Mouse (Mus musculus): ENCODE measurements around the gene Vangl2. TPM values are rescaled to one million over a fixed set of nuclear protein-coding genes. Genes with fewer than 3 reads are reported as not detected.

The Vangl2 gene
- polyA plus RNA-seq, 1 experiment from 2014 or later: 0.89 TPM

GRCm38 (mm10) chr1:172027010-172027808, 1.0 kb downstream of the Vangl2 start:
- no peaks in the 10 kb centered on the region for H3K9me3 ChIP-seq (replicated peaks)
- peak overlapping the region; percentile 66 for H3K4me3 ChIP-seq (replicated peaks)
- no peak overlapping the region for H3K27ac ChIP-seq
- peak overlapping the region; percentile 78 for H3K4me2 ChIP-seq
- DNase-seq: peak; percentile 47
- ATAC-seq (ENCODE audit: low read depth): peak; percentile 71
- peaks cover 18% of the 10 kb centered on the region for H3K27me3 ChIP-seq
- H3K9ac ChIP-seq: peak overlapping the region; percentile 66
- peaks cover 13% of the 10 kb centered on the region for H3K4me1 ChIP-seq (replicated peaks)
- WGBS (ENCODE audit: insufficient replicate concordance): 2% methylated on average over 54 of the region's 54 CpGs
- no peaks in the 10 kb centered on the region for H3K36me3 ChIP-seq

- H3K4me1 ChIP-seq (replicated peaks): peaks cover 13% of the 10 kb centered on the region
- ATAC-seq (ENCODE audit: low read depth) (peak; percentile 35), DNase-seq (no peak)
- peaks cover 18% of the 10 kb centered on the region for H3K27me3 ChIP-seq
- peak overlapping the region; percentile 78 for H3K4me2 ChIP-seq
- no peaks in the 10 kb centered on the region for H3K36me3 ChIP-seq
- WGBS (ENCODE audit: insufficient replicate concordance): 14% methylated on average over 23 of the region's 23 CpGs
- no peaks in the 10 kb centered on the region for H3K9me3 ChIP-seq (replicated peaks)
- H3K27ac ChIP-seq: no peak overlapping the region
- peak overlapping the region; percentile 66 for H3K9ac ChIP-seq
- peak overlapping the region; percentile 66 for H3K4me3 ChIP-seq (replicated peaks)
Observed at GRCm38 (mm10) chr1:172026201-172026901, 1.9 kb downstream of the Vangl2 start.

GRCm38 (mm10) chr1:172025201-172025904, 2.9 kb downstream of the Vangl2 start:
- Histone ChIP-seq H3K4me2 (no peak overlapping the region), H3K4me1 (replicated peaks) (peaks cover 13% of the 10 kb centered on the region), H3K27me3 (peaks cover 18% of the 10 kb centered on the region), H3K9me3 (replicated peaks) (no peaks in the 10 kb centered on the region), H3K27ac (no peak overlapping the region), H3K36me3 (no peaks in the 10 kb centered on the region), H3K4me3 (replicated peaks) (no peak overlapping the region), H3K9ac (no peak overlapping the region)
- 69% methylated on average over 8 of the region's 8 CpGs for WGBS (ENCODE audit: insufficient replicate concordance)
- ATAC-seq (ENCODE audit: low read depth) (no peak), DNase-seq (no peak)

- no peak for ATAC-seq (ENCODE audit: low read depth)
- no peaks in the 10 kb centered on the region for H3K9me3 ChIP-seq (replicated peaks)
- peaks cover 13% of the 10 kb centered on the region for H3K4me1 ChIP-seq (replicated peaks)
Observed at GRCm38 (mm10) chr1:172024140-172024895, 3.9 kb downstream of the Vangl2 start.

GRCm38 (mm10) chr1:172019863-172020521, 8.3 kb downstream of the Vangl2 start:
- H3K4me2 ChIP-seq: no peak overlapping the region
- H3K9me3 ChIP-seq (replicated peaks): no peaks in the 10 kb centered on the region
- H3K27me3 ChIP-seq: no peaks in the 10 kb centered on the region
- H3K9ac ChIP-seq: no peak overlapping the region
- no peak overlapping the region for H3K27ac ChIP-seq
- ATAC-seq (ENCODE audit: low read depth) (no peak), DNase-seq (no peak)
- H3K4me1 ChIP-seq (replicated peaks): peaks cover 6% of the 10 kb centered on the region; the same call in 1 of the 2 replicates
- H3K4me3 ChIP-seq (replicated peaks): no peak overlapping the region
- 69% methylated on average over 10 of the region's 10 CpGs for WGBS (ENCODE audit: insufficient replicate concordance)
- no peaks in the 10 kb centered on the region for H3K36me3 ChIP-seq

More at GRCm38 (mm10) chr1:172024140-172024895, 3.9 kb downstream of the Vangl2 start:
- Histone ChIP-seq H3K4me3 (replicated peaks) (no peak overlapping the region), H3K27ac (no peak overlapping the region), H3K27me3 (peaks cover 18% of the 10 kb centered on the region), H3K9ac (no peak overlapping the region), H3K36me3 (no peaks in the 10 kb centered on the region), H3K4me2 (no peak overlapping the region)
- 57% methylated on average over 9 of the region's 9 CpGs for WGBS (ENCODE audit: insufficient replicate concordance)
- no peak for DNase-seq

GRCm38 (mm10) chr1:172019339-172019738, 8.9 kb downstream of the Vangl2 start:
- no peak for ATAC-seq (ENCODE audit: low read depth)
- Histone ChIP-seq H3K27me3 (no peaks in the 10 kb centered on the region), H3K27ac (no peak overlapping the region)

GRCm38 (mm10) chr1:172018336-172019311, 9.6 kb downstream of the Vangl2 start:
- 68% methylated on average over 9 of the region's 9 CpGs for WGBS (ENCODE audit: insufficient replicate concordance)
- ATAC-seq (ENCODE audit: low read depth) (no peak), DNase-seq (no peak)
- no peak overlapping the region for H3K4me2 ChIP-seq
- no peak overlapping the region for H3K4me3 ChIP-seq (replicated peaks)
- H3K4me1 ChIP-seq (replicated peaks): peaks cover 6% of the 10 kb centered on the region; the same call in 1 of the 2 replicates
- no peak overlapping the region for H3K27ac ChIP-seq
- no peaks in the 10 kb centered on the region for H3K9me3 ChIP-seq (replicated peaks)
- H3K27me3 ChIP-seq: no peaks in the 10 kb centered on the region
- no peak overlapping the region for H3K9ac ChIP-seq
- H3K36me3 ChIP-seq: no peaks in the 10 kb centered on the region

More at GRCm38 (mm10) chr1:172019339-172019738, 8.9 kb downstream of the Vangl2 start:
- DNase-seq: no peak
- H3K9me3 ChIP-seq (replicated peaks): no peaks in the 10 kb centered on the region
- H3K36me3 ChIP-seq: no peaks in the 10 kb centered on the region
- WGBS (ENCODE audit: insufficient replicate concordance): 85% methylated on average over 4 of the region's 4 CpGs
- H3K4me3 ChIP-seq (replicated peaks): no peak overlapping the region
- H3K4me1 ChIP-seq (replicated peaks): peaks cover 6% of the 10 kb centered on the region; the same call in 1 of the 2 replicates
- H3K4me2 ChIP-seq: no peak overlapping the region
- no peak overlapping the region for H3K9ac ChIP-seq

GRCm38 (mm10) chr1:172017517-172018070, 10.7 kb downstream of the Vangl2 start:
- no peaks in the 10 kb centered on the region for H3K9me3 ChIP-seq (replicated peaks)
- no peak overlapping the region for H3K4me2 ChIP-seq
- H3K36me3 ChIP-seq: no peaks in the 10 kb centered on the region
- H3K4me1 ChIP-seq (replicated peaks): peaks cover 6% of the 10 kb centered on the region; the same call in 1 of the 2 replicates
- no peak overlapping the region for H3K9ac ChIP-seq
- H3K4me3 ChIP-seq (replicated peaks): no peak overlapping the region
- ATAC-seq (ENCODE audit: low read depth) (no peak), DNase-seq (no peak)
- H3K27me3 ChIP-seq: no peaks in the 10 kb centered on the region
- 68% methylated on average over 6 of the region's 6 CpGs for WGBS (ENCODE audit: insufficient replicate concordance)
- H3K27ac ChIP-seq: no peak overlapping the region

- H3K27ac ChIP-seq: no peak overlapping the region
- no peak overlapping the region for H3K9ac ChIP-seq
- no peak overlapping the region for H3K4me3 ChIP-seq (replicated peaks)
- 55% methylated on average over 6 of the region's 6 CpGs for WGBS (ENCODE audit: insufficient replicate concordance)
- no peaks in the 10 kb centered on the region for H3K9me3 ChIP-seq (replicated peaks)
- H3K4me2 ChIP-seq: no peak overlapping the region
- no peaks in the 10 kb centered on the region for H3K36me3 ChIP-seq
- no peaks in the 10 kb centered on the region for H3K27me3 ChIP-seq
- DNase-seq: no peak
- peaks cover 6% of the 10 kb centered on the region; the same call in 1 of the 2 replicates for H3K4me1 ChIP-seq (replicated peaks)
- ATAC-seq (ENCODE audit: low read depth): no peak
Observed at GRCm38 (mm10) chr1:172016660-172017516, 11.4 kb downstream of the Vangl2 start.
